Mouse (Mus musculus) limb, embryonic 10.5 days (tissue): Measurements from ENCODE around the gene Topaz1. TPM values are rescaled to one million over a fixed set of nuclear protein-coding genes. Genes with fewer than 3 reads are reported as not detected.
"Not testable (repeated sequence)": the region's sequence is repeated elsewhere in the genome, so short reads cannot be mapped to it uniquely, and the experiment has no call there.

Experiments
- DNase-seq: peaks from one replicate; pipeline ENCODE4 v3.0.0-alpha.2; 2017; ENCODE audit warnings: low spot score
- H3K27ac ChIP-seq: fragments of 300-500 bp; sonication (generic); 2 replicates; pipeline ENCODE4 v1.5.1; 2016; ENCODE audit warnings: mild to moderate bottlenecking
- H3K27me3 ChIP-seq: fragments of 300-500 bp; sonication (generic); 2 replicates; pipeline ENCODE4 v1.6.1; 2016; ENCODE audit warnings: low read depth, mild to moderate bottlenecking; ENCODE audit not compliant: poor library complexity, severe bottlenecking
- H3K36me3 ChIP-seq: fragments of 300-500 bp; sonication (generic); 2 replicates; pipeline ENCODE4 v1.6.1; 2016; ENCODE audit warnings: mild to moderate bottlenecking, moderate library complexity
- H3K4me1 ChIP-seq: fragments of 300-500 bp; sonication (generic); 2 replicates; pipeline ENCODE4 v1.6.1; 2016
- H3K4me3 ChIP-seq: fragments of 300-500 bp; sonication (generic); 2 replicates; pipeline ENCODE4 v1.5.1; 2016; ENCODE audit warnings: mild to moderate bottlenecking, moderate library complexity
- H3K9me3 ChIP-seq: fragments of 300-500 bp; sonication (generic); replicated peaks from 2 replicates; pipeline ENCODE4 v1.6.1; 2016; ENCODE audit warnings: mild to moderate bottlenecking
- WGBS: fragments of 180-500 bp; shearing (Covaris S2); methylation state at CpG from one replicate; pipeline ENCODE4 v1.1.7; 2016; 5-methylcytosine and 5-hydroxymethylcytosine counted together
- polyA plus RNA-seq: library from polyadenylated mRNA; unstranded; fragments of >200 nt; fragmentation: Nextera tagmentation; extraction: Ambion mirVana; gene quantifications from 2 replicates; pipeline ENCODE4 v1.2.1, GENCODE M21; 2016

The Topaz1 gene
- polyA plus RNA-seq, 1 experiment from 2014 or later: 0.04 TPM

DNA sequence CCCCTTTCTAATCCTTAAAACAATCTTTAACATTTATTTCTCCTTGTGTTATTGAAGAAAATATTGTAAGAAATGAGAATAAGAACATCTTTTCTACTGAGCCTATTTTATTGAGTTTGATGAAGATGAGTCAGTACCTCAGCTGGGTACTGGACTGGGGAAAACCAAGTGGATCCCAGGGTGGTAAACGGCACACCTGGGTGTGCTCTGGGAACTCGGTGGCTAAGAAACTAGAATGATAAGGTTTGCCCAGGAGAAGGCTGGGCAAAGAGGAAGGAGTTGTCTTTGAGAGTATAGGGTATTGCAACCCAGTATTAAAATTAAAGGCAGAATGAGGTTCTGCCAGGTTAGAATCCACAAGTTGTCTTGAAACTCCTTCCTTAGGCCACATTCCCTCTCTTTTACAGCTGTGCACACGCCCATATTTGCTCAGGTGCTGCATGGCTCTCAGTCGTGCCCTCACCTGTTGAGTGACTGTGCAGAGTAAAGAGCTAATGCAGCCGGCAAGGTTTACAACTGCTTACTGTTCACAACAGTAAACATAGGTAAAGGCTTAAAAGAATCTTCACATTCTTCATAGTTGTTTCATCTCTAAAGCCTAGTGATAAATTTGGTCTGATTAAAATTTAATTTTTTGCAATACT, 76.3 kb downstream of the Topaz1 start:
- WGBS: 89% methylated on average over 5 of the region's 5 CpGs
- no peaks in the 10 kb centered on the region for H3K9me3 ChIP-seq
- H3K4me1 ChIP-seq: no peaks in the 10 kb centered on the region
- DNase-seq: no peak
- no peak overlapping the region for H3K27ac ChIP-seq
- no peaks in the 10 kb centered on the region for H3K27me3 ChIP-seq
- no peak overlapping the region for H3K4me3 ChIP-seq
- peaks cover 42% of the 10 kb centered on the region for H3K36me3 ChIP-seq

DNA sequence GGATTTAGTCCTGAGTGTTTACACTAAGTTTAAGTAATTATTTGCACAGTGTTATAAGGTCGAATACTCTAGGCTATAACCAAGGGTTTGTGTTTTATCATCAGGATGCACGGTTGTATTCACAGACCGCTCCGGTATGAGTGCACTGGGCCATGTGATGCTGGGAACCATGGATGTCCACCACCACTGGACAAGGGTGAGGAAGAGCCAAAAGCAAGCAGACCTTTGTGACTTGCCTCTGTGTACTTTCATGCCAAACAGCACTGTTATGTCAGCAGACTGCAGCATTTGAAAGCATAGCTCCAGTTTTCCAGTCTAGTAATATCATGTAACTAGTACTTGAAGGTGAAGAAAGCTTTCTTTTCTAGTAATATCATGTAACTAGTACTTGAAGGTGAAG, 79.6 kb downstream of the Topaz1 start:
- WGBS: 96% methylated on average over 4 of the region's 4 CpGs
- no peak for DNase-seq
- Histone ChIP-seq H3K27ac (no peak overlapping the region), H3K36me3 (peaks cover 35% of the 10 kb centered on the region), H3K4me3 (no peak overlapping the region), H3K9me3 (no peaks in the 10 kb centered on the region), H3K4me1 (no peaks in the 10 kb centered on the region), H3K27me3 (no peaks in the 10 kb centered on the region)

DNA sequence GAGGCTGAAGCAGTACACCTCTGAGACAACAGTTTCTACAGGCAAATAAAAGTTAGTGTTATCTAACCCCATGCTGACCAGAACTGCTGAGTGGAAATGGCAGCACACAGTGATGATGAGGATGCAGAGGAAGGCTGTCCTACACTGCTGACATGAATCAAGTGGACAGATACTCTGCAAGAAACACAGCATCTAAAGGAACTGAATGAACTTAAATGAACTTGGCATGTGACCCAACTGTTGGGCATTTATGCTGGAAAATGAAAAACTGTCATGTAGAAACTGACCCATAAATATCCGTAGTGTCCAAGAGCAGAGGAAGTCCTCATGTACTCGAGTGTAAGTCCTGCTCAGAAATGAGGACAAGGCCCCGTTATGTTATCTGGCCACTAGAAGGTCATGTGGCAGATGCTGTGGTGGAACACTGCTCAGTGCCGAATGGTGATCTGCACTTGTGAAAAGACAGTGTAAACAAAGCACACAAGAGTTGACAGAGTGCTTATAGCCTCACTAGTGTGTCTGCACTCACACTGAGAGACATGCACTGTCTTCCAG, 82.8 kb downstream of the Topaz1 start:
- 90% methylated on average over 4 of the region's 4 CpGs for WGBS
- Histone ChIP-seq H3K4me1 (no peaks in the 10 kb centered on the region), H3K27ac (no peak overlapping the region), H3K9me3 (no peaks in the 10 kb centered on the region), H3K36me3 (peaks cover 34% of the 10 kb centered on the region), H3K4me3 (no peak overlapping the region), H3K27me3 (no peaks in the 10 kb centered on the region)
- no peak for DNase-seq

DNA sequence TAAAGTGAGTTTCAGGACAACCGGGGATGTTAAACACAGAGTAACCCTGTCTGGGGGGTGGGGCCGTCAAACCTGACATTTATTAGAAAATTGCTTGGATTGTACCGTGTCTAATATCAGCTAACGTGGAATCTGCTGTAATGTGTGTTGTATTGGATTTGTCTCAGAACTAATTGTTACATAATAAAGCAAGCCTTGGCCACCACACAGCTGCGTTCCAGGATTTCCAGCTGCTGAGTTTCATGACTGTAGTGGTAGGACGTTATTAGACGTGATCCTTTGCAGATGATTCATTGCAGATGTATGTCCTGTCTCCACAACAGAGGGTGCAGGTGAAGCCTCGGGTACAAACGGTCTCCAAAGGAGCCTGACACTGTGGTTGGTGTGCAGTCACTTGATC, 89.0 kb downstream of the Topaz1 start:
- Histone ChIP-seq H3K36me3 (peaks cover 9% of the 10 kb centered on the region; the same call in 1 of the 2 replicates), H3K9me3 (no peaks in the 10 kb centered on the region), H3K4me3 (no peak overlapping the region), H3K27me3 (no peaks in the 10 kb centered on the region), H3K4me1 (peaks cover 7% of the 10 kb centered on the region; the same call in 1 of the 2 replicates), H3K27ac (no peak overlapping the region)
- DNase-seq: no peak
- 84% methylated on average over 9 of the region's 9 CpGs for WGBS

DNA sequence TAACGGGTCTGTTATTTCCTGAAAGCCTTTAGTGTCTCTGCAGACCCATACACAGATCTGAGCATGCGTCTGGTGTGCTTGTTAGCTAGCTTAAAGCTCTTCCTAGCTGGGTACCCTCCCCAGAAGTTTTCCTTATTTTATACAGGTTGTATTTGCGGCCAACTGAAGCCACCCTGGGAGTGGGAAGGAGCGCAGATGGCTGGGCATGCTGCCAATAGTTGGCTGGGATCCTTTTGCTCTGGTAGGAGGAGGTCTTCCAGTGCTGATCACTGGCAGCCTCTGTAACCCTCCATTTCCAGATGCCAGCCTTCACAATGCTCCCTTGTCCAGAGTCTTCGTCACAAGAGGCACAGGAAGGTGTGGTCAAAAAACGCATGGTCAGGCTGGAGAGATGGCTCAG, 89.6 kb downstream of the Topaz1 start:
- Histone ChIP-seq H3K27me3 (no peaks in the 10 kb centered on the region), H3K4me3 (no peak overlapping the region), H3K4me1 (peaks cover 7% of the 10 kb centered on the region; the same call in 1 of the 2 replicates), H3K27ac (no peak overlapping the region), H3K36me3 (peaks cover 9% of the 10 kb centered on the region; the same call in 1 of the 2 replicates), H3K9me3 (no peaks in the 10 kb centered on the region)
- WGBS: 83% methylated on average over 6 of the region's 6 CpGs
- DNase-seq: no peak

DNA sequence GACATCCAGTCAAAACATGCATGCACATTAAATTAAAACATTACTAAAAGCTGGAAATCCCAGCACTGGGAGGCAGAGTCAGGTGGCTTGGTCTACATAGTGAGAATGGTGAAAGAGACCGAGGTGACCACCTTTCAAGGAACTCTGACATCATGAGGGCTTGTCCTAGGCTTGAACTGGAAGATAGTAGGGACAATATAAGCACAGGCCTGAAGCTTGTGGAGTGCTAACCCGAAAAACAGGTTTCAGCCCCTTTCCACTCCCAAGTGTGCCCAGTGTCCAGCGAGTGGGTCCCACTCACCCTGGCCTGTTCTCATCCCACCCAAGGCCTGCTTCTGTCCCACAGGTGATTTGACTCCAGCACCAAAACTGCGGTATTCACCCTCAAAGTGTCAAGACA, 90.1 kb downstream of the Topaz1 start:
- WGBS: 75% methylated on average over 4 of the region's 4 CpGs
- no peak for DNase-seq
- Histone ChIP-seq H3K27me3 (no peaks in the 10 kb centered on the region), H3K36me3 (peaks cover 9% of the 10 kb centered on the region; the same call in 1 of the 2 replicates), H3K9me3 (no peaks in the 10 kb centered on the region), H3K27ac (no peak overlapping the region), H3K4me1 (peaks cover 7% of the 10 kb centered on the region; the same call in 1 of the 2 replicates), H3K4me3 (no peak overlapping the region)

DNA sequence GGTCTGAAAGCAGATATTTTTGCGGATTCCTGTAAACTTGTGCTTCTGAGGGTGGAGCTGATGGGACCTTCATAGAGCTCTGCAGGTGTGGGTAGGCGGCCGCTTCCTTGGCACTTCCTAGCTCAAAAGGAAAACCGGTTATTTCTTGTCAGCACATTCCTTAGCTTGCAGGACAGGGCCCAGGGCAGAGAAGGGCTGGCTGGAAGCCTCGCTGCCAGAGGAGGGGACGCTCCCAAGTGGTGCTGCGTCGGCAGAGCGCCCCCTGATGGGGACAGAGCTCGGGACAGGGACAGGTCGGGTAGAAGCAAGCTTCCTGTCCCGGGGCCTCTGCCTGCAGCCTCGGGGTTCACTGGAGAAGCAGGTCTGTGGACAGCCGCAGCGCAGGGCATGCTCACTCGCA, 90.5 kb downstream of the Topaz1 start:
- Histone ChIP-seq H3K4me3 (no peak overlapping the region), H3K27ac (no peak overlapping the region)
- WGBS: 24% methylated on average over 16 of the region's 16 CpGs

DNA sequence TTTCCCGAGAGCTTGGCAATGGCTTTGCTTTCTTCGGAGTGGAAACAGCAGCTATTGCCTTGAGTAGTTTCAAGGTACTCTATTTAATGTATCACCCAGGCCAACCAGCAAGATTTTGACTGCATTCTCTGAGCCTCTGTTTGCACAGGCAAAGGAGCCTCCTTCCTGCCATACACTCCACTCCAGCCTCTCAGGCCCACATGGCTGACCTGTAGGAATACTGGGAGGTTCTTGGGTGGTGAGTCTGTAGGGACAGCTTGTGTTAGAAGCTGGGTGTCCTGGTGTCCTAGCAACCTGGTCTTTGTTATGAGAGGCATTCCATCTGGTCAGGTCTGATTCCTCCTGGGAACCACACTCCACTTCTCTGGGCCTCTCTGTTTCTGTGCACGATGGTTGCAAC, 96.6 kb downstream of the Topaz1 start, which contains the start of gene Gm35549:
Gene Gm35549 (minus strand): TSS at position 276 of the 400 bp plus-strand sequence.
- 93% methylated on average over 3 of the region's 3 CpGs for WGBS
- Histone ChIP-seq H3K36me3 (peaks cover 6% of the 10 kb centered on the region), H3K27me3 (no peaks in the 10 kb centered on the region), H3K4me1 (no peaks in the 10 kb centered on the region), H3K27ac (no peak within 1 kb of the TSS), H3K4me3 (no peak within 1 kb of the TSS), H3K9me3 (no peaks in the 10 kb centered on the region)
- DNase-seq: no peak

More for the DNA sequence above, 90.5 kb downstream of the Topaz1 start:
- peak; percentile 50 for DNase-seq
- Histone ChIP-seq H3K9me3 (no peaks in the 10 kb centered on the region), H3K36me3 (peaks cover 9% of the 10 kb centered on the region; the same call in 1 of the 2 replicates), H3K4me1 (peaks cover 7% of the 10 kb centered on the region; the same call in 1 of the 2 replicates), H3K27me3 (no peaks in the 10 kb centered on the region)

DNA sequence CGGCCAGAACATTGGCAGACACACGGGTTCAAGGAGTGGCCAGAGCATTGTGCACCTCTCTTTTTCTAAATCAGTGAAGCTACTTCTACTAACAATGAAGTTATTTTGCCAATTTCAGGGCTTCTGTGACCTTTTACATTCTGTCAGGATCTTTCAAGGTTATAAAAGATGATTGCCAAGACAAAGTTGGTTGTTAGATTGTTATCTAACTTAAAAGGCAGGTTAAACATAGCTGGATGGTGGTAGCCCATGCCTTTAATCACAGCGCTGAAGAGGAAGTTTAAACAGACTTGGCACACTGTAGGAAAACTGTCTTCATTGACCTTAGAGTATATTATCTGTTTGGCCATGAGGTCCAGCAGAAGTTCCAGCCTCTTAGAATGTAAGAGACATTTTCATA, 98.5 kb downstream of the Topaz1 start:
- Histone ChIP-seq H3K4me3 (no peak overlapping the region), H3K27ac (no peak overlapping the region), H3K36me3 (peaks cover 25% of the 10 kb centered on the region), H3K4me1 (no peaks in the 10 kb centered on the region), H3K27me3 (no peaks in the 10 kb centered on the region), H3K9me3 (no peaks in the 10 kb centered on the region)
- no peak for DNase-seq
- WGBS: 91% methylated on average over 3 of the region's 3 CpGs

DNA sequence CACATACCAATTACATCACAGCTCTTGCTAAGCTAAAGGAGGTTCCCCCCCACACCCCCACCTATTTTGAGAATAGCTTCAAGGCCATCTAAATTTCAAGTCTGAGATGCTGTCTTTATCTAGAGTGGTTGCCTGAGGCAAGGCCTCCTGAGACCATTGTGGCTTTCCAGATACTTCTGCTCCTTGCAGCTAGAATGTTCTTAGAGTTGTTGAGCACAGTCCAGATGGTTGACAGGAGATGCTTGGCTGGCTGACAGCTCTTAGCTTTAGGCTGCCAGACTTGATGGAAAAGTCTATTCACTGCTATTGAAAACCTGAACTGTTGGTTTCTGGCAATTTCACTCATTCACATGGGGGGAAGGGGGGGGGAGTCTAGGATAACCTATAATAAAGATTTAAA, 99.0 kb downstream of the Topaz1 start:
- no peak overlapping the region for H3K4me3 ChIP-seq
- no peak for DNase-seq
- peaks cover 30% of the 10 kb centered on the region for H3K36me3 ChIP-seq
- no peaks in the 10 kb centered on the region for H3K9me3 ChIP-seq
- H3K27ac ChIP-seq: no peak overlapping the region
- no peaks in the 10 kb centered on the region for H3K4me1 ChIP-seq
- H3K27me3 ChIP-seq: no peaks in the 10 kb centered on the region

DNA sequence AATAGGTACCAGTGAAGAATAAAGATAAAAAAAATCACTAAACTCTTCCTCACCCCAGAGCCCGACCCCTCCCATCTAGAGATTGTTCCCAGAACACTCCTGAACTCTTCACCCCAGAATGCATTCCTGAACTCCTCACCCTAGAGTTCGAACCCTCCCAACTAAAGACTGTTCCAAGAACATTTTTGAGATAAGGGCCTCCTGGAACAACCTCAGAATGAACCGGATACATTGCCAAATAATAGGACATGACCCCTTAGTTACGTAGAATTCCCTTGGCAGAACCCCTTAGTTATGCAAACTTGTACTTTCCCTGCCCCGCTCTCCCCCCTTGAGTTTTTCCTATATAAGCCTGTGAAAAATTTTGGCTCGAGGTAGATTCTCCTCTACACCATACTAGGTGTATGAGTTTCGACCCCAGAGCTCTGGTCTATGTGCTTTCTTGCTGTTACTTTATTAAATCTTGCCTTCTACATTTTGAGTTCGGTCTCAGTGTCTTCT, 100.7 kb downstream of the Topaz1 start:
- H3K4me1 ChIP-seq, DNase-seq, H3K27ac ChIP-seq, H3K27me3 ChIP-seq, H3K9me3 ChIP-seq, H3K4me3 ChIP-seq: not testable (repeated sequence)
- peaks cover 47% of the 10 kb centered on the region for H3K36me3 ChIP-seq
- 95% methylated on average over 7 of the region's 8 CpGs for WGBS
